Mouse (Mus musculus) midbrain, embryonic 15.5 days (tissue): ENCODE measurements at regions not wholly inside any gene's neighbourhood (a gene's known extent, or its start where the extent isn't known, plus 50 kb on each side); places are given as distances from the start of the nearest gene placed in this dataset.

Experiments used
- ATAC-seq: fragments of 200-750 bp; cut with Nextera tagmentation; replicated peaks from 2 replicates; pipeline ENCODE4 v1.8.0; 2017; ENCODE audit warnings: moderate TSS enrichment
- H3K27ac ChIP-seq: fragments of 300-500 bp; sonication (generic); 2 replicates; pipeline ENCODE4 v1.5.1; 2015; ENCODE audit warnings: mild to moderate bottlenecking, inconsistent platforms
- H3K27me3 ChIP-seq: fragments of 300-500 bp; sonication (generic); replicated peaks from 2 replicates; pipeline ENCODE4 v1.6.1; 2015; ENCODE audit warnings: inconsistent platforms
- H3K36me3 ChIP-seq: fragments of 300-500 bp; sonication (generic); replicated peaks from 2 replicates; pipeline ENCODE4 v1.6.1; 2015; ENCODE audit warnings: inconsistent platforms
- H3K4me1 ChIP-seq: fragments of 300-500 bp; sonication (generic); 2 replicates; pipeline ENCODE4 v1.6.1; 2015; ENCODE audit warnings: inconsistent platforms
- H3K4me2 ChIP-seq: fragments of 300-500 bp; sonication (generic); 2 replicates; pipeline ENCODE4 v1.6.1; 2015; ENCODE audit warnings: inconsistent platforms, mild to moderate bottlenecking, moderate library complexity
- H3K4me3 ChIP-seq: fragments of 300-500 bp; sonication (generic); 2 replicates; pipeline ENCODE4 v1.5.1; 2015; ENCODE audit warnings: mild to moderate bottlenecking, inconsistent platforms
- H3K9ac ChIP-seq: fragments of 300-500 bp; sonication (generic); 2 replicates; pipeline ENCODE4 v1.6.1; 2015; ENCODE audit warnings: mild to moderate bottlenecking, inconsistent platforms
- H3K9me3 ChIP-seq: fragments of 300-500 bp; sonication (generic); 2 replicates; pipeline ENCODE4 v1.6.1; 2016; ENCODE audit warnings: inconsistent platforms
- WGBS: fragments of 180-500 bp; shearing (Covaris S2); methylation state at CpG from one replicate; pipeline ENCODE4 v1.1.7; 2015; ENCODE audit warnings: mixed read lengths; 5-methylcytosine and 5-hydroxymethylcytosine counted together

DNA sequence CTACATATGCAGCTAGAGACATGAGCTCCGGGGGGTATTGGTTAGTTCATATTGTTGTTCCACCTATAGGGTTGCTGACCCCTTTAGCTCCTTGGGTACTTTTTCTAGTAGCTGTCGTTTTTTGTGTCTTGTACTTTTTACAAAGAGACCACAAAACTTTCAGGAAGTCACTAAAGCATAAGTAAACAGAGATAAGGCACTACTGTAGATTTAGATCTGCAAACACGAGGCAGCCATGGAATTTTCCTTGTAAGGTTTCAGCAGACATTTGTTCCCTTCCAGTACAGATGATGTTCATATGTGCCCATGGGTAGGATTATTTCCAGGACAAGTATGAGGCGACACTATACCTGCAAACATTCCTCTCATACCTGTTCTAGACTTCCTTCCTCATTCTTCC is 439.6 kb upstream of the Acvr2a start:
- no peaks in the 10 kb centered on the region for H3K36me3 ChIP-seq
- H3K27me3 ChIP-seq = no peaks in the 10 kb centered on the region
- no peak overlapping the region for H3K4me3 ChIP-seq
- no peak overlapping the region for H3K9ac ChIP-seq
- H3K4me1 ChIP-seq = no peaks in the 10 kb centered on the region
- H3K27ac ChIP-seq = no peak overlapping the region
- ATAC-seq = no peak
- 85% methylated on average over 4 of the region's 4 CpGs for WGBS
- H3K4me2 ChIP-seq = no peak overlapping the region
- no peaks in the 10 kb centered on the region for H3K9me3 ChIP-seq

GRCm38 (mm10) chr2:48378160-48378559 is 435.7 kb upstream of the Acvr2a start:
- H3K36me3 ChIP-seq = no peaks in the 10 kb centered on the region
- 59% methylated on average over 1 of the region's 1 CpGs for WGBS
- no peaks in the 10 kb centered on the region for H3K9me3 ChIP-seq
- no peak overlapping the region for H3K9ac ChIP-seq
- H3K4me3 ChIP-seq = no peak overlapping the region
- H3K4me1 ChIP-seq = no peaks in the 10 kb centered on the region
- H3K4me2 ChIP-seq = no peak overlapping the region
- H3K27me3 ChIP-seq = no peaks in the 10 kb centered on the region
- no peak overlapping the region for H3K27ac ChIP-seq
- no peak for ATAC-seq

DNA sequence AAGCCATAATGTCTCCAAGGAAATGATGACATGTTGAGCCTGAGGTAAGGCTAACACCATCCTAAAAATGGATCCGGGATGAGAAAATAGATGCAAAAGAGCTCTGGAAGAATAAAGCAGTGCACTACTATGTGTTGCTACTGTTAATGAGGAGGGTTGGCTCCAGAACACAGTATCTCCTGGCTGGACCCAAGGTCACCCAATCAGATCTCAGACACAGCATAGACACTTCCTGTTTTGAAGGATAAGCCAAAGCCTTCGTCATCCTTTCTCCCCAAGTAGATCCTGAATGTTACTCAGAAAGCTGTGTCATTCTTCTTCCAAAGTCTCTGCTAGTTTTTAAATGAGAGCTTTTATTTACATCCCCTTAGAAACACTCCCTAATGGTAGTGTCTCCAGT is 435.2 kb upstream of the Acvr2a start:
- Histone ChIP-seq H3K27ac (no peak overlapping the region), H3K36me3 (no peaks in the 10 kb centered on the region), H3K4me2 (no peak overlapping the region), H3K9ac (no peak overlapping the region), H3K4me3 (no peak overlapping the region), H3K4me1 (no peaks in the 10 kb centered on the region), H3K9me3 (no peaks in the 10 kb centered on the region), H3K27me3 (no peaks in the 10 kb centered on the region)
- WGBS = 87% methylated on average over 2 of the region's 2 CpGs
- no peak for ATAC-seq

DNA sequence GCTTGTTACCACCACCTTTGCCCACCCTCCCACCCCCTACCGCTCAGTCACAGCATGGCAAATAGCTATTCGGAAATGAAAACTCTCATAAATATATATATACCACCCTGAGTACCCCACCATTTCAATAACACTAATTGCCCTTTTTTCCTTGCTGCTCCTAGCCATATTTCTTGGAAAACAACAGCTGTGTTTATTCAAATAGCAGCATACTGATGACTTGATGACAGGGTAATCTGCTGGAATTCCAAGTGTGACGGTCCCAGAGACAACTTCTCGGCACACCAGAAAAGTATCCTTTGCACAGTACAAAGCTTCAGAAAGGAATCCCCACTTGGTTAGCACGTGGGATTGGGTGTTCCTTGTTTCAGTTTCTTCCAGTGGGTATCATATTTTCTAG is 433.8 kb upstream of the Acvr2a start:
- H3K27ac ChIP-seq = no peak overlapping the region
- no peak overlapping the region for H3K4me2 ChIP-seq
- 74% methylated on average over 5 of the region's 5 CpGs for WGBS
- H3K36me3 ChIP-seq = no peaks in the 10 kb centered on the region
- no peak overlapping the region for H3K9ac ChIP-seq
- H3K4me1 ChIP-seq = no peaks in the 10 kb centered on the region
- no peak overlapping the region for H3K4me3 ChIP-seq
- no peak for ATAC-seq
- no peaks in the 10 kb centered on the region for H3K27me3 ChIP-seq
- no peaks in the 10 kb centered on the region for H3K9me3 ChIP-seq

GRCm38 (mm10) chr2:48380786-48381185 is 433.1 kb upstream of the Acvr2a start:
- ATAC-seq = no peak
- 90% methylated on average over 2 of the region's 2 CpGs for WGBS

GRCm38 (mm10) chr2:48381481-48382075 is 432.3 kb upstream of the Acvr2a start:
- Histone ChIP-seq H3K36me3 (no peaks in the 10 kb centered on the region), H3K4me2 (no peak overlapping the region), H3K27ac (no peak overlapping the region), H3K9me3 (no peaks in the 10 kb centered on the region), H3K27me3 (no peaks in the 10 kb centered on the region), H3K4me1 (no peaks in the 10 kb centered on the region), H3K4me3 (no peak overlapping the region), H3K9ac (no peak overlapping the region)
- ATAC-seq = no peak
- 87% methylated on average over 14 of the region's 14 CpGs for WGBS

More at GRCm38 (mm10) chr2:48380786-48381185, 433.1 kb upstream of the Acvr2a start:
- H3K9ac ChIP-seq = no peak overlapping the region
- no peaks in the 10 kb centered on the region for H3K36me3 ChIP-seq
- H3K4me1 ChIP-seq = no peaks in the 10 kb centered on the region
- no peak overlapping the region for H3K4me2 ChIP-seq
- no peaks in the 10 kb centered on the region for H3K27me3 ChIP-seq
- no peak overlapping the region for H3K27ac ChIP-seq
- H3K4me3 ChIP-seq = no peak overlapping the region
- no peaks in the 10 kb centered on the region for H3K9me3 ChIP-seq

GRCm38 (mm10) chr2:48398504-48398903 is 415.4 kb upstream of the Acvr2a start:
- WGBS = 90% methylated on average over 1 of the region's 1 CpGs
- H3K4me2 ChIP-seq = no peak overlapping the region
- H3K4me1 ChIP-seq = no peaks in the 10 kb centered on the region
- ATAC-seq = no peak
- no peak overlapping the region for H3K9ac ChIP-seq
- H3K4me3 ChIP-seq = no peak overlapping the region
- H3K36me3 ChIP-seq = no peaks in the 10 kb centered on the region
- H3K9me3 ChIP-seq = no peaks in the 10 kb centered on the region
- H3K27me3 ChIP-seq = no peaks in the 10 kb centered on the region
- H3K27ac ChIP-seq = no peak overlapping the region

GRCm38 (mm10) chr2:48399191-48399590 is 414.7 kb upstream of the Acvr2a start:
- 70% methylated on average over 1 of the region's 1 CpGs for WGBS
- no peak for ATAC-seq
- H3K4me2 ChIP-seq = no peak overlapping the region

GRCm38 (mm10) chr2:48402813-48403212 is 411.1 kb upstream of the Acvr2a start:
- no peaks in the 10 kb centered on the region for H3K9me3 ChIP-seq
- no peak overlapping the region for H3K27ac ChIP-seq
- H3K36me3 ChIP-seq = no peaks in the 10 kb centered on the region
- no peak overlapping the region for H3K9ac ChIP-seq
- ATAC-seq = no peak
- no peaks in the 10 kb centered on the region for H3K4me1 ChIP-seq
- H3K27me3 ChIP-seq = no peaks in the 10 kb centered on the region
- H3K4me2 ChIP-seq = no peak overlapping the region
- 91% methylated on average over 2 of the region's 2 CpGs for WGBS
- H3K4me3 ChIP-seq = no peak overlapping the region

More at GRCm38 (mm10) chr2:48399191-48399590, 414.7 kb upstream of the Acvr2a start:
- Histone ChIP-seq H3K4me1 (no peaks in the 10 kb centered on the region), H3K4me3 (no peak overlapping the region), H3K27ac (no peak overlapping the region), H3K9ac (no peak overlapping the region), H3K9me3 (no peaks in the 10 kb centered on the region), H3K36me3 (no peaks in the 10 kb centered on the region), H3K27me3 (no peaks in the 10 kb centered on the region)

DNA sequence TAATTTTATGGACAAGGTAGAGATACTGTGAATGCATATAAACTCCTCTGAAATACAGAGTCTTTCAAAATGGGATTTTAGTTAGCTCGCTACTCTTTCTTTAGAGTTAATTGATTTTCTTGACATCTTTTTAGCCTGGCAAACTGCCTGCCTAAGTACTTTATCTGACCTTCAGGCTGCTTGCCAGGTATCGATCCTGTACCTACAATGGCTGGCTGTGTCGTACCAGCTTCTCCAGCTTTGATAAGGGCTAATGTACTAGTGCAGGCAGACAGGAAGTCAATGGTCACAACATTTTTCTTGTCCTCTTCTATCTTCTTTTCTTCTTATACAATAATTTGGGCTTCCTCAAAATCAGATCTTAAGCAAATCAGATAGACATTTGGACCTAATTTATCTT is 409.4 kb upstream of the Acvr2a start:
- ATAC-seq = no peak
- WGBS = 50% methylated on average over 3 of the region's 3 CpGs

DNA sequence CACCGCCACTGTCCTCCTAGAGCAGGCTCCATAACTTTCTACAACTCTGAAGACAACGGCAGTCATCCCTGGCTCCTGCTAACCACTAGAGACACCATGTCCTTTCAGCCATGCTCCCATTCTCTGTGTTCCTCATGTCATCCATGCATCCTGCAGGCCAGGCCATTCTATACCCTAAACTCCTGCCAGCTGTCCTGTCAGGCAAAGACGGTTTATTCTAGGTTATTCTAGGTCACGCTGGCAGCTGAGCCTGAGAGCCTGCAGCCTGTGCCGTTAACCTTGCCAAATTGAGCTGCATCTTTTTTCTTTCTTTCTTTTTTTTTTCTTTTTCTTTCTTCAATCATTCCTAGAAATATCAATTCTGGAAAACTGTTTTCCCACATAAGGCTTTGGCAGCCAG is 406.0 kb upstream of the Acvr2a start:
- Histone ChIP-seq H3K9ac (no peak overlapping the region), H3K36me3 (no peaks in the 10 kb centered on the region), H3K9me3 (no peaks in the 10 kb centered on the region), H3K27me3 (no peaks in the 10 kb centered on the region), H3K27ac (no peak overlapping the region), H3K4me1 (no peaks in the 10 kb centered on the region), H3K4me3 (no peak overlapping the region), H3K4me2 (no peak overlapping the region)
- ATAC-seq = no peak
- WGBS = 91% methylated on average over 5 of the region's 5 CpGs

More for the DNA sequence above, 409.4 kb upstream of the Acvr2a start:
- Histone ChIP-seq H3K9ac (no peak overlapping the region), H3K4me2 (no peak overlapping the region), H3K36me3 (no peaks in the 10 kb centered on the region), H3K4me1 (no peaks in the 10 kb centered on the region), H3K9me3 (no peaks in the 10 kb centered on the region), H3K27ac (no peak overlapping the region), H3K4me3 (no peak overlapping the region), H3K27me3 (no peaks in the 10 kb centered on the region)

DNA sequence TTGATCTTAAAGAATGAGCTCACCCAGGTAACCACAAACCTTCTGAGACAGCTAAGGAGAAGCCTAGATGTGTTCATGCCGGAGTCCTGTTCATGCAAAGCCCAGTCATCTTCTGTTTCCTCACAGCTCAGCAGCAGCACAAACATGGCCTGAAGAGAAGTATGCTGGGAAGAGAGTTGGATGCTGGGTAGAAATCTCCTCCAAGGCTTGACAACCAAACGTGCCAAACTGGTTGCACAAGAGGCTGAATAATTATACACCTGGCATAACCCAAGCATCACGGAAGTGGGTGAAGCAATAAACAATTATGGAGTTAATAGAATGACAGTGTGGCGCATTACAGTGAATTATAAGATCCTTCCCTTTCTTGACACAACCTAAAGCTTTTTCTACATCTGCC is 404.0 kb upstream of the Acvr2a start:
- Histone ChIP-seq H3K27ac (no peak overlapping the region), H3K4me1 (no peaks in the 10 kb centered on the region), H3K27me3 (no peaks in the 10 kb centered on the region), H3K9me3 (no peaks in the 10 kb centered on the region), H3K4me2 (no peak overlapping the region), H3K9ac (no peak overlapping the region), H3K4me3 (no peak overlapping the region), H3K36me3 (no peaks in the 10 kb centered on the region)
- WGBS = 89% methylated on average over 4 of the region's 4 CpGs
- ATAC-seq = no peak

- no peaks in the 10 kb centered on the region for H3K36me3 ChIP-seq
- H3K4me2 ChIP-seq = no peak overlapping the region
- no peak overlapping the region for H3K27ac ChIP-seq
- no peak for ATAC-seq
- no peaks in the 10 kb centered on the region for H3K27me3 ChIP-seq
- no peaks in the 10 kb centered on the region for H3K4me1 ChIP-seq
- no peak overlapping the region for H3K4me3 ChIP-seq
- H3K9me3 ChIP-seq = no peaks in the 10 kb centered on the region
- 93% methylated on average over 1 of the region's 1 CpGs for WGBS
- no peak overlapping the region for H3K9ac ChIP-seq
Measured at GRCm38 (mm10) chr2:48411392-48411791, 402.5 kb upstream of the Acvr2a start.
